Comparison of ENCODE assay signal across 15 mouse cellular contexts in the genomic region with DNA sequence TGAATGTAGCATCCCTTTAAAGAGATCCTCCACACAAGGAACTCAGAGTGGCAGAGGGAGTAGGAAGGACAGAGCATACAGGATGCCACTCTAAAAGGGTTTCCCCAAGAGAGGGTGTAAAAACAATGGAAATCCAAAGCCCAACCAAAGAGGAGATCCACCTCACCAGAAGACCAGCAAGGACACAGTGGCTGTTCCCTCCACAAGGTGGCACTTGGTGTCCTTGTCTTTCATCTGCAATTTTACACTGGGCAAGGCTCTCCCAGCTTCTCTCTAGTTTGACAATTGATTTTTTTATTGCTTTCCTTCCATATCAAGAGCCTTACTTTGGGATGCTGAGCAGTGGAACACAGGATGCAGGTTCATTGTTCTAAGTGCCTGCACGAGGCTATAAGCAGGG.
DNase-seq lines count a peak whose midpoint lies in the region; ATAC-seq and TF ChIP-seq lines count a peak whose summit lies in the region.
"Had no signal": no experiment of that assay in that cellular context is flagged by ENCODE, and none has a peak within 500 bp of the region (broad histone marks: within the 10 kb centered on the region; RNA-seq: fewer than 3 reads in every experiment).

No protein-coding gene starts in this region.

- H3K27ac ChIP-seq in layer of hippocampus, adult 2 months, result no peak overlapping the region
- H3K27ac ChIP-seq: hindbrain, embryonic 14.5 days; neural tube, embryonic 15.5 days had no signal

- H3K4me3 ChIP-seq in layer of hippocampus, adult 2 months, result no peak overlapping the region
- H3K4me3 ChIP-seq: neural tube, embryonic 15.5 days had no signal

- CTCF ChIA-PET in Patski (lab: Charles Lee), result interaction anchor here (1.4 kb wide), 1 partner anchor 13 kb away, joined by 3 read pairs; no protein-coding TSS in a partner anchor

- peak; percentile 70 for TF ChIP-seq CTCF in layer of hippocampus, adult 2 months (conservative IDR thresholded peaks at IDR 0.05)
- peak; percentile 48 for TF ChIP-seq CTCF in Patski (IDR thresholded peaks at IDR 0.05)

- POLR2A ChIA-PET in Patski (lab: Charles Lee), result no interaction called here

- H3K27me3 ChIP-seq in Patski, result no peaks in the 10 kb centered on the region
- H3K27me3 ChIP-seq: neural tube, embryonic 15.5 days had no signal

- DNase-seq in frontal cortex, postnatal 36 days (ENCODE audit: low spot score in 2 of 2), result no peak
- no peak for DNase-seq in layer of hippocampus, adult 2 months (ENCODE audit: low spot score in 2 of 2)
- no peak for DNase-seq in layer of hippocampus, postnatal 25 days (ENCODE audit: extremely low spot score in 1 of 2, low spot score in 1 of 2)
- DNase-seq in B cell, adult 2 months, result peak; percentile 39 to 51
- no peak for DNase-seq in Patski (ENCODE audit: low read depth, low spot score)
- no peak for DNase-seq in right cerebral cortex, postnatal 10 days (ENCODE audit: low spot score in 2 of 2)
- DNase-seq: adrenal gland, postnatal 14 days; kidney, adult 8-10 months; retina, postnatal 1 day; spleen, adult 18-20 months; thymus, postnatal 25 days had no signal

- in situ Hi-C loops in Patski (cut with MboI; ENCODE audit: low pct_unique_long_range_greater_than_20kb), result loop anchor here (10.0 kb wide), 1 partner anchor 418 kb away; no protein-coding TSS in a partner anchor

- peak; percentile 42 for ATAC-seq in frontal cortex, adult (ENCODE audit: low TSS enrichment)
- ATAC-seq in Patski, result no peak
- ATAC-seq: CD4-positive, CD25-positive, alpha-beta regulatory T cell, adult 4 months had no signal

Comparison
In these comparisons a context has a peak if more than half of its experiments do, and no peak if none do; other contexts are left out.
1. DNase-seq: peak in B cell, adult 2 months (2 of 2); none in frontal cortex, postnatal 36 days (0 of 2), layer of hippocampus, adult 2 months (0 of 2), layer of hippocampus, postnatal 25 days (0 of 2), Patski (single experiment) and right cerebral cortex, postnatal 10 days (0 of 2).